Mouse (Mus musculus) left cerebral cortex, postnatal 36 days (tissue): ENCODE measurements at regions not wholly inside any gene's neighbourhood (a gene's known extent, or its start where the extent isn't known, plus 50 kb on each side); places are given as distances from the start of the nearest gene placed in this dataset.

Experiments used
- DNase-seq, 2 experiments: peaks; one replicate each; pipeline ENCODE4 v3.0.0; 2021 to 2022; ENCODE audit warnings: low spot score in 2 of 2, mixed read lengths in 1 of 2
- intact Hi-C: fragments of 180-260 bp; cut with DNase I; formaldehyde crosslinking; loops from one replicate; pipeline ENCODE4 v1.15.1; 2025

GRCm38 (mm10) chr15:62348956-62349355 is 1426.1 kb upstream of the A1bg start:
- DNase-seq, result no peak
- intact Hi-C loops, result no loop called here

GRCm38 (mm10) chr15:62347697-62348096 is 1424.9 kb upstream of the A1bg start:
- intact Hi-C loops, result no loop called here
- DNase-seq, result no peak

- intact Hi-C loops, result no loop called here
- DNase-seq, result no peak
Measured at GRCm38 (mm10) chr15:62345893-62346292, 1423.1 kb upstream of the A1bg start.

GRCm38 (mm10) chr15:62336454-62337284 is 1413.9 kb upstream of the A1bg start:
- intact Hi-C loops, result no loop called here
- DNase-seq, result no peak

GRCm38 (mm10) chr15:62334256-62335009 is 1411.6 kb upstream of the A1bg start:
- intact Hi-C loops, result no loop called here
- DNase-seq, result no peak

- DNase-seq, result no peak
- intact Hi-C loops, result no loop called here
Measured at GRCm38 (mm10) chr15:62332129-62332528, 1409.3 kb upstream of the A1bg start.

- no peak for DNase-seq
- intact Hi-C loops, result no loop called here
Measured at GRCm38 (mm10) chr15:62331138-62331800, 1408.5 kb upstream of the A1bg start.

- DNase-seq, result peak in 1 of 2 experiments; percentile 14
- intact Hi-C loops, result no loop called here
Measured at GRCm38 (mm10) chr15:62328920-62329319, 1406.1 kb upstream of the A1bg start.

- DNase-seq, result no peak
Measured at GRCm38 (mm10) chr15:62328305-62328881, 1405.6 kb upstream of the A1bg start.

GRCm38 (mm10) chr15:62327481-62327880 is 1404.7 kb upstream of the A1bg start:
- intact Hi-C loops, result no loop called here
- DNase-seq, result no peak

More at GRCm38 (mm10) chr15:62328305-62328881, 1405.6 kb upstream of the A1bg start:
- intact Hi-C loops, result no loop called here

GRCm38 (mm10) chr15:62326524-62326923 is 1403.7 kb upstream of the A1bg start:
- no peak for DNase-seq
- intact Hi-C loops, result no loop called here

GRCm38 (mm10) chr15:62325451-62326290 is 1402.9 kb upstream of the A1bg start:
- intact Hi-C loops, result no loop called here
- DNase-seq, result no peak

- intact Hi-C loops, result no loop called here
Measured at GRCm38 (mm10) chr15:62320966-62321365, 1398.2 kb upstream of the A1bg start.

GRCm38 (mm10) chr15:62314449-62314848 is 1391.6 kb upstream of the A1bg start:
- intact Hi-C loops, result no loop called here
- no peak for DNase-seq

More at GRCm38 (mm10) chr15:62320966-62321365, 1398.2 kb upstream of the A1bg start:
- no peak for DNase-seq

- intact Hi-C loops, result no loop called here
- DNase-seq, result no peak
Measured at GRCm38 (mm10) chr15:62302233-62302632, 1379.4 kb upstream of the A1bg start.

- DNase-seq, result no peak
- intact Hi-C loops, result no loop called here
Measured at GRCm38 (mm10) chr15:62301567-62301966, 1378.8 kb upstream of the A1bg start.

GRCm38 (mm10) chr15:62297138-62297537 is 1374.3 kb upstream of the A1bg start:
- no peak for DNase-seq
- intact Hi-C loops, result no loop called here

GRCm38 (mm10) chr15:62295233-62295927 is 1372.6 kb upstream of the A1bg start:
- DNase-seq, result peak; percentile 31 to 36
- intact Hi-C loops, result no loop called here

- DNase-seq, result no peak
- intact Hi-C loops, result no loop called here
Measured at GRCm38 (mm10) chr15:62294786-62295185, 1372.0 kb upstream of the A1bg start.
